Mouse (Mus musculus): ENCODE measurements at regions not wholly inside any gene's neighbourhood (a gene's known extent, or its start where the extent isn't known, plus 50 kb on each side); places are given as distances from the start of the nearest gene placed in this dataset.
A peak's percentile ranks its signal among the peaks of the same experiment; 100 is the strongest.

DNA sequence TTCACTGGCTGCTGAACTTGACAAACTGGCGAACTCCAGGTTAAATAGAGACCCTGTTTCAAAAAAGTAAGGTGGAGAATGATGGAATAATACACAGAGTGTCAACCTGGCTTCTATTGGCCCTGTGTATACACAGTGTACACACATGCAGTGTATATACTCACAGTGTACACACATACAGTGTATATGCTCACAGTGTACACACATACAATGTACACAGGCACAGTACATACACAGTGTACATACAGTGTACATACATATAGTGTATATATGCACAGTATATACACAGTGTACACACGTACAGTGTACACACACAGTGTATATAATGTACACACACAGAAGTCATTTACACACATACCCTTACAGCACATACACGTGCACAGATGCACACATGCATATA lies 52.4 kb upstream of the Aldh1b1 start:
- no peak for DNase-seq

DNA sequence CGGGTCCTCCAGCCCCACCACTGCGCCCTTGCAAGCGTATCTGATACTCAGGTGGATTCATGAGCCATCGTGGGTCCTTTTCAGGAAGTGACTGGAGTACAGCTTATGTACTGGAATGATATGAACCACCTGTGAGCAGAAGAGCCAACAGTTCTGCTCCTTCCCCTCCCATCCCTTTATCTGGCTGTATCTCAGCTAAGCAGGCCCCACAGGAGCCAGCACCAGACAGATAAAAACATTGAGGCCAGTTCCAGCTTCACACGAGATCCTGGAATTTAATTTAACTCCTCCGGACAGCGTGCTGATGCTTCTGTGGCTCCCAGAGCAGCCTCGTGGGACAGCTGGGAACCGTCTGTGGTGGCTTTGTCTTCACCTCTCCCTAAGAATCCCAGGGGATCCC lies 53.1 kb upstream of the Aldh1b1 start:
- DNase-seq, result no peak

DNA sequence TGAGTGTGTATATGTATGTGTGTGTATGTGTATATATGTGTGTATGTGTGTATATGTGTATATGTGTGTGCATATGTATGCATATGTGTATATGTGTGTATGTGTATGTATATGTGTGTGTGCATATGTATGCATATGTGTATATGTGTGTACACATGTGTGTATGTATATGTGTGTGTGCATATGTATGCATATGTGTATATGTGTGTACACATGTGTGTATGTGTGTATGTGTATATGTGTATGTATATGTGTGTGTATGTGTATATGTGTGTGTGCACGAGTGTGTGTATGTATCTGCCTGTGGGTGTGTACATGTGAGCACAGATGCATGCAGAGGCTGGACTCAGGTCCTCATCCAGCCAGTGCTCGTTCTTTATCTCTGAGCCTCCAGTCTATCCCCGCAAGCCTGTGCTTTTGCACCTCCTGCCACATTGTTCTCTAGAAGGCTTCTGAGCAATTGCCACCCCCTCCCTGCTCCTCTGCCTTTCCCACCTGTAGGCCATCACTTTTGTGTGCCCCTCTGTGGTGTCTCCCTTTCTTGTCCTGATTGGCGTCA lies 53.9 kb upstream of the Aldh1b1 start:
- DNase-seq, result no peak

DNA sequence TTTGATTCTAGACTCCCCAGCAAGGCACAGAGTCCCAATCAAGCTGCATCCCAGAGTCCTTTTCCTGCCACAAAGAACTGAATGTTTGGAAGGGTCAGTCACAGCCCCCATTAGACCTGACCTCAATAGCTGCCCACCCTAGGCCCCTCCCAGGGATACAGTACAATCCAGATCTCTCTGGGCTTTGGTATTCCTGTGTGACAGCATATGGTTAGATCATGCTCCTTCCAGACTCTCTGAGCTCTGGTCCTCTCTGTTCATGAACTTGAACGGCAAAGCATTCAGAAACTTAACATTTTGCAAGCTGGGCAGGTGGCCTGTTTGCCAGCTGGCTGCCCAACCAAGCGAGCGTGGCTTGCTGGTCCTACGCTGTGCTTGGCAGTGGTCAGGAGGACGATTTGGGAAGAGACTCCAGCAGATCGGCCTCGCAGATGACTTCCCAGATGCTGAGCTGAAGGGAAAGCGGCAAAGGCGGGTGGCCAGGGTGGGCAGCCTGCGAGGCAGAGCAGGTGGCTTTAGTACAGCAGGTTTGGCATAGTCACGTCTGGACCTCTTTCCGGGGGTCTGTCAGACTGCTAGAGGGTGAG lies 58.0 kb upstream of the Aldh1b1 start:
- no peak for DNase-seq

DNA sequence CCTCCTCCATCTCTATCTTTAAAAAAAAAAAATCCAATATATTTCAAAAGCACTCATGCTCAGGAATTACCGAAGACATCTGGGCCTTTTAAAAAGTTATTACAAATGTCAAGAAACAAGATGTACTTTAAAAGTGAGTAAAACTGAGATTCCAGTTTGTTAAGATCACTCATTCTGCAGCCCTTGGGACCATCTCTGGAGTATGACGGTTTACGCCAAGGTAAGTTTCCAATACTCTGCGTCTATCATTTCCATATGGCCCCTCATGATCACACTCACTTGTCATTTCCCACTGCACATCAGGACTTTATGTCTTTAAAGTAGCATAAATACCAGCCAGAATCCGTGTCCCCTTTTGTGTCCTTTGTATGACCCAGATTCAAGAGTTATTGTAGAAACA lies 58.5 kb upstream of the Aldh1b1 start:
- DNase-seq, result no peak

DNA sequence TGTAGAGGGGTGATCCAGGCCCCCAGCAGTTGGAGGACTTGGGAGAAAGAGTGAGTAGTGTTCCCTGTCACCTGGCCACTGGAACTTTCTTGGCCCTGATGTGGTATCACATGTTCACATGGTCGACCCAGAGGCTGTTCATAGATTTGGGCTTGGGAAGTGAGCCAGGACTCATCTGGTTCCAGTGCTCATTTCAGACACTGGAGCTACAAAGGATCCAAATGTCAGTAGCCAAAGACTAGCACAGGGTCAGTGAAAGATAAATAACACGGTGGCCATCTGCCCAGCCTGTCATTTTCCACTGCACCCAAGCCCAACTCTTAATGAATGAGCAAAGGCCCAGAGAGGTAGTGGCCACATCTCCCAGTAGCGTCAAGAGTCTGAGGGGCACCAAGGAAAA lies 59.1 kb upstream of the Aldh1b1 start:
- no peak for DNase-seq

DNA sequence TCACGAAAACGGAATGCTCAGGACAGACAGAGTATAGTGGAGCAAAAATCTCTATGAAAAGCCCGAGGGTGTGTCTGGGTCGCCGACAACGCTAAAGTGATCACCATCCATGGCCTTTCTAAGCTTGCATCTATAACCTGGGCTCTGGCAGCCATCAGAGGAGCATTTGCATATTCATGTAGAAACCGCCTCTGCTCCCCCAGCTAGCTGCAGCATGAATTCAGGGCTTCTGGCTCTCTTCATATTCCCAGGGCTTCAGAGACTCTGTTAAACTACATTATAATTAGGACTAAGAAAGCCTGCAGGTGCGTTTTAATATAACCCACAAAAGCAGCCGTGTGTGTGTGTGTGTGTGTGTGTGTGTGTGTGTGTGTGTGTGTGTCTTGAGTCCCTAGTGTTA lies 59.7 kb upstream of the Aldh1b1 start:
- no peak for DNase-seq

DNA sequence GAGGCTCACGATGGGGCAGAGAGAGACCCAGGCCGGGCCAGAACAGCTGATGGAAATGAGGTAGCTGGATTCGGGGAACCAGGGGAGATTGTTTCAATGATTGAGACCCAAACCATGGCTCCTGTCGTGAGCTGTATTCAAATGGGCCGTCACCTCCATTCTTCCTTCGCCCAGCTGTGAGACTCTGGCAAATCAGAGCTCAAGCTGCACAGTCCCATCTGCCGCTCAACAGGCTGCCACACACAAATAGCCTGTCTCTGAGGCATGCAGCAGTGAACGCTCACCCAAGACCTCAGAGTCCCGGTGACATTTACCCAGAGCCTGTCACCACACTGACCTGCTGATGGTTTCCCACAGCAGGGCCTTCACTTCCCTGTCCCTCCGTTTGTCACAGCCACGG lies 60.1 kb upstream of the Aldh1b1 start:
- no peak for DNase-seq

DNA sequence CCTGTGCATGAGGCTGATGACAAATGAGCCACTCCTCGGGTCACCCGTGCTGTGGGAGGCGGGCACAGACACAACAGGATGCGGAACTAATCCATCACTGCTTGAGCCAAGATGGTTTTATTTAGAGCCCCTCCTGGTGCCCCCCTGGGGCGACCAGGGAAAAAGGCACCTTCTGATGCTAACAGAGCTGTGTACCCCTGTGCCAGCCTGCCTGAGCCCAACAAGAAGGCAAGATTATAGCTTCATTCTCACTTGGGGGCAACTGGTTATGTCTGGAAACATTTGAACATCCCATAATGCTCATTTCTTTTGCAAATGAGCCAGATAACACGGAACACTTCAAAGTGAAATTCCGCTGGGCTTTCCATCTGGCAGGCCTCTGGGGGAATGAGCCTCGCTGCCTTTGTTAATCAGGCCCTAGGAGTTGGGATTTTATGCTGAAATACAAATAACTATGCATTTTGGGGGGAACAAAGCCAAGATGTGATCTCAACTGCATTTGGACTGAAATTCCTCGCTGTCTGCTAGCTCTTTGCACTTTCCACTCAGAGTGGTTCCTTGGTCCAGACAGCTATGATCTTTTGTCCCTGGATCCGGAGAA lies 62.5 kb upstream of the Aldh1b1 start:
- DNase-seq, result no peak

DNA sequence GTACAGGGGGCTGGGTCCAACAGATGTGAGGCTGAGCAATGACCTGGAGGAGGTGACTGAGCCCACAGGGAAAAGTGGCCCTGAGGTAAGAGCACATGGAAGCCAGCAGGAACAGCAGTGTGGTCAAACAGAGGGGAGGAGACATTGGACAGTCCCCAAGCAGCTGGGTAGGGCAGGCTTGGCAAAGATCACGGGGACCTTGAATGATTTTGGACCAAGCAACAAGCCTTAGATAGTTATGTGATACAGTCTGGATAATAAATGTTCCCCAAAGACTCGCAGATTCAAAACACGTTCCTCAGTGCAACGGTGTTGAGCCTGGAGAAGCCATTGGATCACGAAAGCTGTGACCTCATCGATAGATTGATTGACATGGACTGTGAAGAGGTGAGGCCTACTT lies 64.8 kb upstream of the Aldh1b1 start:
- DNase-seq, result no peak

DNA sequence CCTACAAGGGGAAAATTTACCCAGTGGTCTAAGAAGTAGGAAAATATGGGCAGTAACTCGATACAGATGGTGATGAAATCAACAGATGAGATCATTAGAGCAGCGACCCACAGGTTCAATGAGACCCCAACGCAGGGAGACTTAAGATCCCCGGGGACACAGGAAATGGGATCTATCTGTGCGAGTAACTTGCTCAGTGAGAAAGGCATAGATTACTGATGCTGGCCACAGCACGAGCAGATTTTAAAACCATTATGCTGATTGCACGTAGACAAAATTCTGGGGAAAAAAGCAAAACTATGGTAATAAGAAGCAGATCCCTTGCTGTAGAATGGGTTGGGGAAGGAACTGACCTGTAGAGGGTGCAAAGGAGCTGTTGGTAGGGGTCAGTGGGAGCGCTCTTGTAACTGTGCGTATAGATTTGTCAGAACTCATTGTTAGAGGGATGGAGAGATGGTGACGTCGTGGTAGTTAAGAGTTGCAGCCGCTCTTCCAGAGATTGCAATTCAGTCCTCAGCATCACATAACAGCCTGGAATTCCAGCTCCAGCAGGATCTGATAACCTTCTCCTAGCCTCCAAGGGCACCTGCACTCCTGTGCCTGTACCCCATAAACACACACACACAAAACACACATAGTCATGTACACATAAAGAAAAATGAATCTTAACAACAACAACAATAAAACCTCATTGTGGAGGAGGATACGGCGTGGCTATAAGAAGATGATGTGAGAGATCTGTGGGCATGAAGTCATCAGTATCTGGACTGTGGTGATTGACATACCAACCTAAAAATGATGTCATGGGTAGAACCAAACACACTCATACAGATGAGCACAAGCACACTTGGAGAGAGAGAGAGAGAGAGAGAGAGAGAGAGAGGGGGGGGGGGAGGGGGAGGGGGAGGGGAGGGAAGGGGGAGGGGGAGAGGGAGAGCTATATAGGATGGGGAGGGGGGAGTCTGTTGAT lies 67.7 kb upstream of the Aldh1b1 start:
- DNase-seq, result no peak

DNA sequence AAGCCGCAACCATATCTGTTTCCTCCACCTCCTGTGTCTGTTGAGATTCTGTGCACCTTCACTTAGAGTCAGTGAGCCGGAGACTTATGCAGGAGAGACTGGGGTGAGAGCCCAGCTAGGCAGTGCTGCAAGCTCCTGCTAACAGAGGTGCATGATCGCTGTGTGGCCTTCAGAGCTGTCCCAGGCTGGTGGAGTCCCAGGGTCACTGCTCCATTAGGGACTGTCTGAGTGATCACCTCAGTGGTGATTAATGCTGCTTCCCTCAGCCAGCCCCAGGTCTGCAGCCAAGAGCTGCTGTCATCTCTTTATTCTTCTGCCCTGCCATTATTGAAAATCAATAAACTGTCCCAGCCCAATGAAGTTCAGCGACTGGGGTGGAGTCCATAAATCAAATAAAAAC lies 69.0 kb upstream of the Aldh1b1 start:
- no peak for DNase-seq

DNA sequence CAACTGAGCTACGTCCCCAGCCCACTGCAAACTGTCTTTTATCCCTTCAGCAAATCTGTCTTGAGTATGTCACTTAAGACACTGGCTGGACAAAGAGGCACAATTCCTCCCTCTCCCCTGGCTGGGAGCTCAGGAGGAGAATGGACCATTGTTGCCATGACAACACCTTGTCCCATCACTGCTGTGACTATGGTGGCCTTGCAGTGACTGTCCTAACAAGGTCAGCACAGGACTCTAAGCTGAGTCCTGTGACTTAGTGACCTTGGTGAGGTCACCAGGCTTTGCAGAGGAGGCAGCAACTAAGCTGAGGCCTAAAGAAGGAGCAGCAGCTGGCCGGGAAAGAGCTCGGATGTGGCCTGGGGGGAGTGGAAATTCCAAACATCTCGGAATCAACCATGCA lies 70.0 kb upstream of the Aldh1b1 start:
- DNase-seq, result no peak

DNA sequence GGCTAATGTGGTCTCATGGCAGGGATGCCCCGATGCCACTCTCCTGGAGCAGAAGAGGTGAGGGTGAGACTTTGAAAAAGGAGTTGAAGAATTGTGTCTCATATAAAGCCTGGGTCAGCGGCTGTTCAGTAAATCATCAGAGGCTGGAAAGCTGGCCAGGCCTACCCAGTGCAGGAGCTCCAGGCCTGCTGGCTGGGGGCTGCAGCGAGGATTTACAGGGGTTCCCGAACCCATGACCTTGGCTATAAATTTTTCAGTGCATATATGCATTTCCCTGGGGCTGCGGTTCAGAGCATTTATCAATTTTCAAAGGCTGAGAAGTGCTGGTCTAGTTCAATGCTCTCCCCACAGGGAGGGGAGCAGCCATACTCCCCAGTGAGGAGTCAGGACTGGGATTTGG lies 70.9 kb upstream of the Aldh1b1 start:
- no peak for DNase-seq

DNA sequence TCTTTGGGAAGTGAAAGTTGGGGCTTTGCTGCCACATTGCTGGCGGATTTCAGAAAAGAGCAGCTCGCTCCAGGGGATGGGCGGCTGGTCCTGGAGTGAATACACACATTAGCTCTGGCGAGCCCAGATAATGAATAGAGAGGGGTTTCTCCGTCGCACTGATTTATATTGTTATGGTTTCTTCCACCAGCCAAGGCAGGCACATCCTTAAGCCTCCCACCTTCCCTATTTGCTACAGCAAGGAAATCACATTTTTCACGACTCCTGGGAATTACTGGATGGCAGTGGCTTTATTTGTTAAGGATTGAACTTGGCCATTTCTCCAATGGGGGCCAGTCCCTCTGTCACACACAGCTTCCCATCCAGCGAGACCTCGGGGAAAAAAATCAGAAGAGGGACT lies 71.3 kb upstream of the Aldh1b1 start:
- DNase-seq, result no peak

DNA sequence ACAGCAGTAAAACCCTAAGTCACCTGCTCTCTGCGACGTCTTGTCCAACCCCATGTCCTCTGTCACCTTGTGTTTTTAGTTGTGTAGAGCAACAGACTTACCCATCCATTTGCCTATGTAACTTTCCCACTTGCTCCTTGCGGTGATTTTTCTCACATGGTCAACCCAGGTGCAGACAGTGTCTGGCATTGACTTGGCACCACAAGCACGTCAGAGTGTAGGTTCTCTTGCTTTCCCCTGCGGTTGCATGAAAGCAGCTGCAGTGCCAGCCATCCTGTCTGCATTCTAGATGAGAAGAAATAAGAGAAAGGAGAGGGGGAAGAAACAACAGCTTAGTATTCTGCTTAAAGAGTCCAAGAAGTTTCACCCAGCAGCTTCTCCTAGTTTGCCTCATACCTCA lies 72.0 kb upstream of the Aldh1b1 start:
- DNase-seq, result no peak

DNA sequence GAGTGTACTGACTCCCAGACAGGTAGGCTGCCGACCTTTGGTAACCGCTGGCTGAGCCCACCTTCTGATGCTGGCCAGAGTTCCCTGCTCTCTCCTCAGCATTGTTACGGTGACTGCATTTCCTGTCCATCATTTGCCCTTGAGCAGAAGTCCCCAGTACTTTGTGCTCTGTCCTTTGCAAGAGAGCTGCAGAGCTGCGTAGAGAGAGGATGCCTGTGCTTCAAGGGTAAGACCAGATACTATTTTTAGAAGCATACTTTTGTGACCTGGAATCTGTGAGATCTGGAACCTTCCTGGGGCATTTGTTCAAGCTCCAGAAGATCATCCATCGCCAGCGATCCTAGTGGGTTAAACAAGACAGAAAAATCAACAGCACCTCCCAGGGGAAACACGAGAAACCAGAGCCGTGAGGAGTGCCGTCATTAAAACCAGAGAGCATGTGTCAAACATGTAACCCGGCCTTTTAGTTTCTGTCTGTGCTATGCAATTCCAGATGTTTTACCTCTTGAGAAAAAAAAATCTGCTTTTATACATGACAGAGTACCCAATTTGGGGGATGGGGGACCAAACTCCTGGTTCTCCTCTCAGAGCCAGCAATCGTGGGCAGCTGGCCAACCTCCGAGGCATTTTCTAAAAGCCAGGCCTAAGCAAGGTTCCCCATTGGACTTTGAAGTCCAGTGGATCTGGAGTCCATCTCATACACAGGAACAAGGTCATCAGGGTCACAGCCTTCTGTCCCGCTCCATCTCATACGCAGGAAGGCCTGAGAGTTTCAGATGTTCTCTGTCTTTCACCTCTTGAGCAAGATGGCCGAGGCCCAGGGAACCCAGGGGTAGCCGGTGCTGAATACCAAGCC lies 73.5 kb upstream of the Aldh1b1 start:
- DNase-seq, result peak; percentile 34

DNA sequence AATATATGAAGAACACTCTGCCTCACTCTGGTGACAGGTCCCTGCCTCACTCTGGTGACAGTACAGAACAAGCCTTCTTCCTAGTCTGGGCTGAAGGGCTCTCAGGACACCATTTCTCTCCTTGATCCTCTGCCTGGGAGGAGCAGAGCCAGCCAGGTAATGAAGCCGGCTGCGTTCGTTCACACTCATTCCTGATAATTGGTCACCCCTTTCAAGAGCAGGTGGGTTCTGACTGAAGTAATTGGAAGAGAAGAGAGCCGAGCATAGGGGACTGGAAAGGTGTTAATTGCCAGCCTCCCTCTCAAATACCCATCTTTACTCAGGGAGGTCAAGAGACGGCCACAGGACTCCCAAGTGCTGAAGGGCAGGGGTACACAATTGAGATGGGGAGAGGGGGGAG lies 78.5 kb upstream of the Aldh1b1 start:
- no peak for DNase-seq

DNA sequence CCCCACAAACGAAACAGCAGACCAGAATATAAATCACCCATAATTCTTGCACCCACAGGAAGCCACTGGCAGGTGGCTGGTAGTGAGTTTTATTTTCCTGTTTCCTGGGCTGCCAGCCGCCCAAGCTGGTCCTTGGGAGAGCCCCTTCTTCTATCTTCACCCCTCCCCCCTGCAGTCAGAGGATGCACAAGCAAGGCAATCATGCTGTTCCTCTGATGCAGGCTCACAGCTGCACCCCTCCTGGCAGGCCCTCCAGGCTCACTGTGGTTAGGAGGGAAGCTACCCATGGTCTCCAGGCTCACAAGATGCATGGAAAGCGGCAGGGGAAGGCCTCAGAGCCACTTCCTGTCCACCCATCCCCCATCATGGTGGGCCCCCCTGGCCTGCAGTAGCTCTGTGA lies 79.3 kb upstream of the Aldh1b1 start:
- DNase-seq, result no peak

DNA sequence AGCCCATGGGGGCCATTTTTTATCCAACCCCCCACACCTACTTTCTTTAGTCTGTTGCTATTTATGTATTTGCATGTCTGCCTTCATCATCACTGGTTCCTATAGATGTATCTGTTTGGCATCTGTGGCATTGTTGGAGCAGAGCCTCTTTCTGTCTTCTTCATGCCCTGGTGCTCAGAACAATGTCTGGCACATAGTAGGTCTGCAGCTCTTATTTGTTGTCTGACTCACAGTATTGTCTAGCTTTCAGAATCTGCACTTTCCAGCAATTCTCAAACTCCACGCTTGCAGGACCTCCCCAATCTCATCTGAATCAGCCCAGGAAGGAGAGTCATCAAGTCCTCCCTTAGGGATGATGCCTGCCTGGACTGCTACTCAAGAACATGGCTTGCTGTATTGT lies 82.9 kb upstream of the Aldh1b1 start:
- DNase-seq, result no peak

DNA sequence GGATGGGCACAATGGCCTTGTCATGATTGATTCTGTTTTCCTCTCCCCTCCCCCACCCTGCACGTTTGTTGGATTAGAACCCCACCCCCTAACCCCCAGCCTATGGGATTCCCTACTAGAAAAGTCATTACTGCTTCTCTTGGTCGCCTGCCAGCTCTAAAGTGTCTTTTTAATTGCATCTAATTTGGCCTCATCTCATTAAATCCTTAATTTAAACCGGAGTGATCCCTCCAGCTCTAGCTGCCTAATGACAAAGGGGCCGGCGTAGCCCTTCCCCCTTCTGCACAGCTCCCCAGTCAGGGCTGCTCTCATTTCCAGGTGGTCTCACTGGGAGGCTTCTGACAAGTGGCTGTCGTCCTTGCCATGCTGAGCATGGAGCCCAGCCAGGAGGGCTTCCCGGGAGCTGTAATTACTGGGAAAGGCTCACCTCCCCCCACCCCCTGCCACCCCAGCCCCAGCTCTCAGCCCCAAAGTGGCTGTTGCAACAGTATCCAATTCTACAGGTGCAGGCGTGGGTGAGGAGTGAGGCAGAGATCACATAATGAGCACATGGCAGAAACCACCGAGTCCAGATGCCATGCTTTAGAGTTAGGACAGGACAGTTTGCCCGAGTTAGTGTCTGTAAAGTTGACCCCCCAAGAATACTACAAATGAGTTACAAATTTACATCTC lies 84.8 kb upstream of the Aldh1b1 start:
- DNase-seq, result peak; percentile 39

DNA sequence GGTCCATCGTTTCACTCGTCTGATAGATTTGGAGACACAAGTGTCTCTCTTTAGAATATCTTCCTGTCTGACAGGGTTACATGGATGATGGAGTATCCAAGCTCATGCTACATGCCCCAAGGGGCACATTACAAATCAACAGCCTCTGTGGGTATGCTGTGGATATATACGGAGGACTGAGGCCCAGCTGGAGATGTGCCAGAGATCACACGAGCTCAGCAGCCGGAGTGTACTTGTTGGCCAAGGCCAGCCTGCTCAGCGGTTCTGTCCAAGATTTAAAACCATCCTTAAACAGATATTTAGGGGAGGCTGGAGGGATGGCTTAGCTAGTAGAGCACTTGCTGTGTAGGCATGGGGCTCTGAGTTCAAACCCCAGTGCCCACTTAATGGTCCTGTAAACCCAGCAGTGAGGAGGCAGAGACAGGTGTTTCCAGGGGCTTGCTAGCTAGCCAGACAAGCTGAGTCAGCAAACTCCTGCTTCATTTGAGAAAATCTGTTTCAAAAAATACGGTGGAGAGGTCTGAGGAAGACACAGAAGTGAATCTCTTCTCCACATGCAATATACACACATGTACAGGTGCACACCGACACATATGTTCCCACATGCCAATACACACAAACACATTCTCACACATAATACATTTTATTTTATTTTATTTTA lies 85.6 kb upstream of the Aldh1b1 start:
- no peak for DNase-seq

All from right cerebral cortex, postnatal 4 days (tissue).